Mouse (Mus musculus) G1E-ER4 (cell line): ENCODE results near the gene Blvrb. TPM values are rescaled to one million over a fixed set of nuclear protein-coding genes. Genes with fewer than 3 reads are reported as not detected.

ENCODE experiments used
- GATA1 ChIP-seq: IDR thresholded peaks from one replicate; pipeline ENCODE4 v1.8.0; 2012; ENCODE audit warnings: low read length, inconsistent platforms
- polyA plus RNA-seq: library from polyadenylated mRNA; stranded (reverse); fragments of >175 nt; gene quantifications from 2 replicates; pipeline ENCODE4 v1.2.3, GENCODE M21; 2012

Gene Blvrb
- polyA plus RNA-seq, result 971 and 1,082 TPM in 2 replicates

GRCm38 (mm10) chr7:27447419-27448286 lies at the start of gene Blvrb, which contains the start of gene Sptbn4:
Gene Blvrb (plus strand): TSS chr7:27447978.
Gene Sptbn4 (minus strand): TSS chr7:27447686.
- TF ChIP-seq GATA1, result no peak

GRCm38 (mm10) chr7:27400545-27400944 lies 47.2 kb upstream of the Blvrb start:
- TF ChIP-seq GATA1, result no peak

- no peak for TF ChIP-seq GATA1
Observed at GRCm38 (mm10) chr7:27402675-27403074, 45.1 kb upstream of the Blvrb start.

- no peak for TF ChIP-seq GATA1
Observed at GRCm38 (mm10) chr7:27404203-27404942, 43.4 kb upstream of the Blvrb start.

GRCm38 (mm10) chr7:27406481-27406880 lies 41.3 kb upstream of the Blvrb start:
- TF ChIP-seq GATA1, result no peak

GRCm38 (mm10) chr7:27407816-27408215 lies 40.0 kb upstream of the Blvrb start:
- TF ChIP-seq GATA1, result no peak

GRCm38 (mm10) chr7:27408379-27409176 lies 39.2 kb upstream of the Blvrb start:
- TF ChIP-seq GATA1, result no peak

- TF ChIP-seq GATA1, result no peak
Observed at GRCm38 (mm10) chr7:27417151-27417550, 30.6 kb upstream of the Blvrb start.

- no peak for TF ChIP-seq GATA1
Observed at GRCm38 (mm10) chr7:27419101-27419500, 28.7 kb upstream of the Blvrb start.

- no peak for TF ChIP-seq GATA1
Observed at GRCm38 (mm10) chr7:27423556-27424326, 24.0 kb upstream of the Blvrb start.

- no peak for TF ChIP-seq GATA1
Observed at GRCm38 (mm10) chr7:27427387-27427786, 20.4 kb upstream of the Blvrb start.

GRCm38 (mm10) chr7:27428002-27428401 lies 19.8 kb upstream of the Blvrb start:
- TF ChIP-seq GATA1, result no peak

- TF ChIP-seq GATA1, result no peak
Observed at GRCm38 (mm10) chr7:27429135-27429534, 18.6 kb upstream of the Blvrb start.

- TF ChIP-seq GATA1, result no peak
Observed at GRCm38 (mm10) chr7:27433349-27433748, 14.4 kb upstream of the Blvrb start.

GRCm38 (mm10) chr7:27433794-27434193 lies 14.0 kb upstream of the Blvrb start:
- TF ChIP-seq GATA1, result no peak
